Mouse (Mus musculus): ENCODE measurements around the gene Rprd1b.

Rprd1b gene

DNA sequence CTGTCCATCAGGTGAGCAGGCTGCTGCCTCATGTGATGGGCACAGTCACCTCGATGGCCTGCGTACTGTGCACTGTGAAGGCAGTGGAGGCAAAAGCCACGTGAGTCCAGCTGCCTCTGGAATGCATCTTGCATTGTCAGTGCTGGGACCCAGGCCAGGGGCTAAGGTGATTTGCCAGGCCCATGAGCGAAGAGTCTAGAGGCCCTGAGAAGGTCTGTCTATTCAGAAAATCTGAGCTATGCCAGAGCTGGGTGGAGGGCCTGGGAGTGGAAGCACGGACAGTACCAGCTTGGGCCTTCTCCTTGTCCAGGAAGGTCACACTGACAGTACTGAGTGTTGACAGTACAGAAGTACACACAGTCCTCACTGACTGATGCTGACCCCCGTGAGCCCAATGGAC is 94.5 kb downstream of the Rprd1b start:
- DNase-seq (ENCODE audit: inconsistent ontology term): peak; percentile 75

- no peak for DNase-seq (ENCODE audit: inconsistent ontology term)
Measured at GRCm38 (mm10) chr2:158127245-158127644, 98.9 kb downstream of the Rprd1b start.

DNA sequence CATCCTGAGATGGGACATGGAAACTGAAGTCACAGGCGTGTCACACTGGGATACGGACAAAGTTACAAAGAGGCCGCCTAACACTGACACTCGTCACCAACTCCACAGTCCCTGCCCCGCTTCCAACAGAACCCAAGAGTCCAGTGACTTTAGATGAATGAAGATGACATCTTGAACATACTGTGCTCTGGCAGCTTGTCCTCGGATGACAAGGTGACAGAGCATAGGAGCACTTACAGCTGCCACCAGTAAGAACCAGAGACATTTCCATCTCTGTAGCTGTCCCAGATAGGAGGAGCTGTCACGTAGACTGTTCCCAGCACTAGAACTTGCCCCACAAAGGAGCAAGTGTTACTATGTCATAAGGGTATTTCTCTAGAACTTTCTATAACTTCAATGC is 99.6 kb downstream of the Rprd1b start:
- no peak for DNase-seq (ENCODE audit: inconsistent ontology term)

DNA sequence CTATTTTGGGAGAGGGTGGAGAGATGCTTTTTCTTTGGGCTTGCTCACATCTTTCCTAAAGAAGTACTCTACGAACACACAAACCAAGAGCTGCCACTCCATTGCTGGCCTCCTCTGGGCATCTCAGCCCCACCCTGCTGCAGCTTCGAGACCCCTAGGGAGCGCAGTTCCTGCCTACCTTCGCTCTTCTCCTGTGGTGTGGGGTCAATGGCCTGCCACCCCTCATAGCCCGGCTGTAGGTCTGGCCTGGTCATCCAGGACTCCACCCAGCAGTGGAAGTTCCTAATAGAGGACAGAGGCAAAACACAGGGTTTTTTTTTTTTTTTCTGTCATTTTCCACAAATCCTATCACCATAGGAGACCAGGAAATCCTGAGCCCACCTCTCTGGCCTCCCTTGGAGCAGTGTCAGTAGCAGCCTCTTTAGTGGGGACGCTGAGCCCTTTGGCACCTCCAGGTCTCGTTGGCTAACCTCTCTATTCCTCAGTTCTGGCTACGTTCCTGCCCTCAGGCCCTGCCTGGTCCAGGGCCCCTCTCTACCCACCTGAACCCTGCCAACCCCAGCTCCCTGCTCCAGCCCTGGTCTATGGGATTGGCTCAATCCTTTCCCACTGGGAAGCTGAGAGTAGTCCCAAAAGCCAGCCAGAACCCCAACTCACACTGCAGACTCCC is 100.3 kb downstream of the Rprd1b start:
- DNase-seq (ENCODE audit: inconsistent ontology term): no peak

DNA sequence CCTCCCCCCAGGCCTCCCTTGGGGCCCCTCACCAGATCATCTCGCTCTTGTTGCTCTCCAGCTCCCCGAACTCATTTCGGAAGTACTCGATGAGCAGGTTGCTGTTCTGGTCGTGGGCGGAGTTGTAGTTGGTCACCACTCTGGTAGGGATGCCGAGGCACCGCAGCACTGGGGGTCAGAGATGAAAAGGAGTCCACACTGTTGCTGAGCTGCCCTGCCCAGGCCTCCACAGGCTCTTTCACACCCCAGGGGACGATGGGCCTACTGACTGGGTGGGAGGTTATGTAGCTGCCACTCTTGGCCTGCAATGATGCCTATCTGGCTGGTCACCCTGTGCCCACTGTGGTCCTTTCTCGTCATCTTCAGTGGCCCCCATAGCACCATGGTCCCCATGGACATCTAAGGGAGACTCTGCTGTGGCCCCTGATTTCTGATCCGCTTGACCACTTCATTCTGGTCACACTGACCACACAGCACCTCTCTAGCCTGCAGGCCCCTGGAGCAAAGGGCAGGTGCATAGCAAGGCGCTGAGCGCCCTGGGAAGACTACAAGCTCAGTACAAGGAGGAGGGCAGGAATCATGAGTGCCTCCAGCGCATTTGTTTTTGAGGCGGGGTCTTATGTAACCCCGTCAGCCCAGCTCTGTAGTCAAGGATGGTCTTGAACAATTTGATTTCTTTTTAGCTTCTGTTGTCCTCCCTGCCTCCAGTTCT is 101.2 kb downstream of the Rprd1b start:
- DNase-seq (ENCODE audit: inconsistent ontology term): no peak

DNA sequence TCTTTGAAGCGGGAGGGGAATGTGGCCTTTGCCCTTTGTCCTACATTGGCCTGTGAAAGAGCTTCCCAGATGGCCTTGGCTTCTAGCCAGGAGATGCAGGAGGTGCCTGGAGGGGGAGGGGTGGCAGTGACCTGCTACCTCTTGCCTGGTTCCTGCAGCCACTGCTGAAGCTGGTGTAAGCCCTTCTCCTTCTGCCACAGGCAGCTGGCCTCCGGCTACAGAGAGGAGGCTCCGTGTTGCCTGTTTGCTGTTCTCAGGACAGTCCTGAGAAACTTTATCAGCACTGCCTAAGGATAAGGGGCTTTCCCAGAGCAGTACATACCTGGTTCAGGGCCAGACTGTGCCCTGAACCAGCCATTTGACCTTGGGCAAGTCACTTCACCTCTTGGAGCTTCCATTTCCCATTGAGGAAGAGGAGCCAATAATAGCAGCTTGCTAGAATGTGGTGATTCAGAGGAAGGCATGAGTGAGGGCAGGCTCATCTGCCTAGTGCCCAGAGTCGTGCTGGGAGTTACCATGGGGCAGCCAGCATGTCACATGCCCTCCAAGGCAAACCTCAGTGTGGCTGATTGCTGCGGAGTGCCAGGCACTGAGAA is 102.2 kb downstream of the Rprd1b start:
- peak; percentile 88 for DNase-seq (ENCODE audit: inconsistent ontology term)

GRCm38 (mm10) chr2:158131197-158131835 is 103.0 kb downstream of the Rprd1b start:
- no peak for DNase-seq (ENCODE audit: inconsistent ontology term)

GRCm38 (mm10) chr2:158132320-158132719 is 104.0 kb downstream of the Rprd1b start:
- no peak for DNase-seq (ENCODE audit: inconsistent ontology term)

DNA sequence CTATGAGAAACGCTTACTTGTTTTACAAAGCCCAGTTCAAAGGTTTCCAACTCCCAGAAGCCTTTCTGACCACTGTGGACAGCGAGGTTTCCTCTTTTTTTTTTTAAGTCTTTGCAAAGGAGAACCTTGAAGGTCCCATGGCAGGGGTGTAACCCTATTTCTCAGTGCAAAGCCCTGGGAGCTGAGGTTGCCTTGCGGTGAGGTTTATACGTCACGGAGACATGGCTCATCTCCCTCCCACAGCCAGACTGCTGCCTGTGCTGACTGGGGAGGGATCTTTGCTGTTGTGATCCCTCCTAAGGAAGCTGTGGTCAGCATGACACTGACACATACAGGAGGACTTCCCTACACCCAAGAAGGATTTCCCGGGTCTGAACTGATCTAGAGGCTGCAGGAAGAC is 104.8 kb downstream of the Rprd1b start:
- no peak for DNase-seq (ENCODE audit: inconsistent ontology term)

- peak; percentile 67 for DNase-seq (ENCODE audit: inconsistent ontology term)
Measured at GRCm38 (mm10) chr2:158136205-158136604, 107.9 kb downstream of the Rprd1b start.

- no peak for DNase-seq (ENCODE audit: inconsistent ontology term)
Measured at GRCm38 (mm10) chr2:158137771-158138170, 109.5 kb downstream of the Rprd1b start.

GRCm38 (mm10) chr2:158138778-158139177 is 110.5 kb downstream of the Rprd1b start:
- no peak for DNase-seq (ENCODE audit: inconsistent ontology term)

DNA sequence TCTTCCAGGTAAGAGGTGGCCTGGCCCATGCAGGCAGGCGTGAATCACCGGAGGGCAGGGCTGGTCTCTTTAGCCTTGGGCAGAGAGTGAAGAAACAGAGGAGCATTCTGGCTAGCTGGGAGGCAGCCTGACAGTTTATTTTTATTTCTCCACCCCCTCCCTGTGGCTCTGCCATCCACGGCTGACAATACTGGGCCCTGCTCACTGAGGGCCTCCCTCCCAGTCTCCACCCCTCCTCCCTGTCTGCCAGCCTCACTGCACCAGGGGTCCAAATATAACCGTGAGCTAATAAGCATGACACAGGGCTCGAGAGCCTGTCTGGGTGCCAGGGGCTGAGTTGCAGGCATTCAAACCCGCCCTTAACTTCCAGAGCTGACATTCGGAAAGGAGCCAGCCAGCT is 111.3 kb downstream of the Rprd1b start:
- DNase-seq (ENCODE audit: inconsistent ontology term): peak; percentile 97

DNA sequence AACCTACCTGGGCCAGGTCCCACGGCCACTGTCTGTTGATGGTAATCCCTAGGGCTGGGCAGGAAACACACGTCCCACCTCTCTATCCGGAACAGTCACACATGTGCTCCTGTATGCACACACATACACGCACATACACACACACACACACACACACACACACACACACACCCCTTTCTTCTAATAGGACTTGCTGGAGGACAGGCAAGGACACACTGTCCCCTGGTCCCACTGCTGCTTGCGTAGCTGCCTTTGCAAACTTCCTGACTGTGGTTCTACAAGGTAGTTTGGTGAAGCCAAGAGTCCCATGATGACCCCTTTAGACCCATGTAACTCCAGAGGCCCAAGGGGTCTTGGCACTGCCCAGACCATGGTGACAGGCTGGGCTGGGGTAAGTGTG is 112.4 kb downstream of the Rprd1b start:
- no peak for DNase-seq (ENCODE audit: inconsistent ontology term)

GRCm38 (mm10) chr2:158141271-158141670 is 113.0 kb downstream of the Rprd1b start:
- DNase-seq (ENCODE audit: inconsistent ontology term): no peak

DNA sequence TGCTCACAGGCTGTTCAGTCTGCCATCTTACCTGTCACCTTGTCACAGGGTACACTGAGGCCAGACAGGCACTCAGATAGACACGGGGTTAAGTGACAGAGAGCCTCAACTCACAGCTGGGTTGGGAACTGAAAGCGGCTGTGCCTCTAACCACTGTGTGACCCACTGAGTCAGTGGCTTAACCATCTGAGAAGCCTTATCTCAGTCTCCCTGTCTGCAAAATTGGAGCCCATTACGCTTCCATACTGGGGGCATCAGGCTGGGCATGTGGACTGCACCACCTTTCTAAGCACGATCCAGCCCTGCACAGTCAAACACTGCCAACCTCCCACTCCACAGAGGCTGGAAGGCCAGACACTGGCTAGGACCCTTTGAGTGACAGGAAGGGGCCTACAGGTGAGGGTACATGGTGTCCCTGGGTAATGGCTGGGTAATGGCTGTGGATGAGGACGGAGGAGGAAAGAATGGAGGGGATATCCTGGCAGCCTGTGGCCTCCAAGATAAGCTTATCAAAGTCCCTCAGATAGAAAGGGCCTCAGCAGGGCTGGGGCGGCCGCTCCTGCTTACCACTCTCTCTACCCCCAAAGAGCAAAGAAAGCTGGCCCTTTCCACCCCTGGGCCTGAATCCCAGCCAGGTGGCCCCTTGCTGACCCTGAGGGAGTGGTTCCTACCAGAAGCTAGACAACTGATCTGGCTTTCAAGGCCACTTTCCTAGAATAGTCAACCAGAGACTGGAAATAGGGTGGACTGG is 113.6 kb downstream of the Rprd1b start:
- DNase-seq (ENCODE audit: inconsistent ontology term): no peak

DNA sequence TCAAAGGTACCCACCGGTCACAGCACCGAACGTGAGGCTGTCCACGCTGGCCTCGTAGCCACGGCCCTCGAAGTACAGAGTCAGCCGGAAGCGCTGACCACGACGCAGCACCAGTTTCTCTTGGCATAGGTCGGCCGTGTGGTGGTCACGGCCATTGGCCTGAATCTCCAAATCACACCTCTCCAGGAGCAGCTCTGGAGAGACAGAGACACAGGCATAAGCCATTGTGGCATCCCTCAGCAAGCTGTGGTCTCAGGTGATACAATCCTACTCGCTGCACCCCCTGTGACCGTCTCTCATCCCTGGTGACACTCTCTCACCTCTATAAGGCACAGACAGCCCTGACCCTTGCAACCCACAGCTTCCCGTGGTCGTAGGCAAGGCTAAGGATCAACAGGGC is 114.7 kb downstream of the Rprd1b start:
- no peak for DNase-seq (ENCODE audit: inconsistent ontology term)

DNA sequence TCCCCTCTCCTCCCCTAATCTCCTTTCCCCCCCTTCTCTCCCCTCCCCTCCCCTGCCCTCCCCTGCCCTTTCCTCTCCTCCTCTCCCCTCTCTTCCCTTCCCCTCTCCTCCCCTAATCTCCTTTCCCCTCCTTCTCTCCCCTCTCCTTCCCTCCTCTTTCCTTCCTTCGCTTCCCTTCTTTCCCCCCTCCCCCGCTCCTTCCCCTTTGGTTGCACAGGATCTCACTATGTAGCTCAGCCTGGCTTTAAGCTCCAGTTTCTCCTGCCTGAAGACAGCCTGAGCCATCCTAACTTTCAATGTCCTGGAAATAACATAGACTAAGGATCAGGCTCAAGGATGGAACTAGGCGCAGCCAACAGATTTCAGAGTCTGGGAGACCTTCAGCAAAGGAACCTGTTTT is 115.5 kb downstream of the Rprd1b start:
- DNase-seq (ENCODE audit: inconsistent ontology term): no peak

DNA sequence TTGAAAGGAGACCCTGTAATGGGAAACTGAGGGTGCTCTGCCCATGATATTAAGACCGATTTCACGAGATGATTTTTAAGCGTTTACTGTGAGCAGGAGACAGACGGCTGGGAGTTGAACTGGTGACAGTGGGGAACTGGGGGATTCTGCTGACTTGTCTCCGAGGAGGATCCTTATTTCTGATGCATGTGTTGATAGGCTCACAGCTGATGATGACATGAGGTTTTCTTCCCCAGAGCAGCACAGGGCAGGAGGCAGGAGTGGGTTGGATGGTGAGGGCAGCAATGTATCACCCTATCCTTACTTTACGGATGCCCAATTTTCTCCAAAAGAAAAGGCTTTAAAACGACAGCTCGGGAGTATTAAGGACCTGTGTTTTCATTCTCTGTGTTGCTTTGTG is 116.0 kb downstream of the Rprd1b start:
- DNase-seq (ENCODE audit: inconsistent ontology term): no peak

- DNase-seq (ENCODE audit: inconsistent ontology term): no peak
Measured at GRCm38 (mm10) chr2:158144750-158145527, 116.6 kb downstream of the Rprd1b start.

DNA sequence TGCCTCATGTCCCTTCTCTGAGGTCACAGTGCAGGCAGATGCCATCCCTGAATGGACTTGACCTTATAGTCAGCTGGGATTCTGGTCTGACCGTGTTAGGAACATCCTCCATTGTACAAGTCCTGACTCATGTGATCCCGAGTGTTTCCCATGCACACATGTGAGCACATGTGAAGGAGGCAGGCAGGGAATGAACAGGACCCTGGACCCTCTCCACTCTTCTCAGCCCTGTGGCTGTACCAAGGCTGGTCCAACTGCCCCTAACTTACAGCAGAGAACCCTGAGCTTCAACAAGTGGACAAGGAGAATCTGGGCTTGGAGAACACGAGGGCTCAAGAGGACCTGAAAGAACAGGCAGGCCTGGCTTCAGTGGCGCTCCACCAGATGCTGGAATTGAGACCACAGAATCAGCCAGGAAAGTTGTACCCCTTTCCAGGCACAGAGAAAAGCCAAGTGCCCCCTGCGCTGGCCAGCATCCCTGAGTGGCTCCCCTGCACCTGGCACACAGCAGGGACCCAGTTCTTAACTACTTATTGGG is 117.3 kb downstream of the Rprd1b start:
- no peak for DNase-seq (ENCODE audit: inconsistent ontology term)

Data from Muller cell, postnatal 12 days (primary cell).